Mouse (Mus musculus) thymus, postnatal 14 days (tissue): ENCODE data around the gene Unc13b.
A peak's percentile ranks its signal among the peaks of the same experiment; 100 is the strongest.

Source experiments
- DNase-seq: peaks from one replicate; pipeline ENCODE4 v3.0.0; 2021

Unc13b gene

DNA sequence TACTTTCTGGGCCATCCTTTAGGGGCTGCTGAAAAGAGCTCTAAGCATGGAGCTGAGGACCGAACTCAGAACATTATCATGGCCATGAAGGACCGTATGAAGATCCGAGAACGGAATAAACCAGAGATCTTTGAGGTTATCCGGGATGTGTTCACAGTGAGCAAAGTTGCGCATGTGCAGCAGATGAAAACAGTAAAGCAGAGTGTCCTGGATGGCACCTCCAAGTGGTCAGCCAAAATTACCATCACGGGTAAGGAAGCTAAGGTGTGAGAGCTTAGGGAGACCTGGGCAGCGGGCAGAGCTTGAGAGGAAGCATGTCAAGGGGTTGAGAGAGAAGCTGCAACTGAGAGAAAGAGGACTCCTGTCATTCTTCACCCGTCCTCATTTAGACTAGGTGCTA lies 178.1 kb downstream of the Unc13b start:
- no peak for DNase-seq

DNA sequence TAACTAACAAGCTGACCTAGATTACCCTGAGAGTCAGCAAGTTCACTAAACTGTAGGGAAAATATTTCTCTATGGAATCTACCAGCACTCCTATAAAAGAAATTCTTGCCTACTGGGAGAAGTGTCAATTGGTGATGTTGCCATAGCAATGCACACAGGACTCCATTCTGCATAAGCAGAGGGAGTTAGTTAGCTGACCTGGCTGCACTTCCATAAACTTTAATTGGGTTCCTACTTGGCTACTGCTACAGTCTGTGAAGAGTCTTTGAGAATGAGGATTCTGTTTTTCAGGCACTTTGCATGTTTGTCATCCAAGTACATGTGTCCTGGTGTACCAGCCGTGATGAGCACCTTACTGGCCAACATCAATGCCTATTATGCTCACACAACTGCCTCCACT lies 182.0 kb downstream of the Unc13b start:
- DNase-seq: no peak

DNA sequence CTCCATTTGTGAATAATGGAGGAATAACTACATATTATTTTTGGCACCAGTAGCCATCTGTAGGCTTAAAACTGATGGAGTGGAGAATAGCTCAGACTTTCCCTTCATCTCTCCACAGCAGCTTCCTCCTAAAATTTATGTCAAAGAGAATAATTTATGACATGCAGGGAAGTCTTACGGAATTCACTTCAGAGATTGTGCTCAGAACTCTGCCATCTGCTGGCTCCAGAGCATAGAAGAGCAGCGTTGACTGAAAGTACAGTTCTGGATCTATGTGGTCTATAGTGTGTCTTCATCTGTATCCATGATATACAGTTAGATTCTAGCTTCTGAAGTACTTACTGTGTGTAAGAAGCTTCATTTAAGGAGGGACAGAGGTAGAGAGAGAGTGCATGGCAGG lies 185.3 kb downstream of the Unc13b start:
- no peak for DNase-seq

DNA sequence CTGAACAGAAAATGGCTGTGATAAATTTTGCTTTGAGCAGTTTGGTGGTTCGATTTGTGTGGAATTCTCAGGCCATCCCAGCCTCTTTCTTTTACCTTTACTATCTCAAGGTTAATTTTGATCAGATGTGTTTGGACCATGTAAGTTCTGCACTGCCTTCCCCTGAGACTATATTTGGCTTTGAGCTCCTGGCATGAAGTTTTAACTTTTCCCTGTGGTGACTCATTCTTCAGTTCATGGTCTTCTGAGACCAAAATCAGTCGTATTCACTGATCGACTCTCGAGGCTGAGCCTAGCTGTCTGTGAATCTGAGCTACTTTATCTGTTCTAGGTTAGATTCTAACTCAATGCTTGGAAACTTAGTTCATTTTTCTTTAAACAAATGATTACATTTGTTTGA lies 187.0 kb downstream of the Unc13b start:
- DNase-seq: no peak

DNA sequence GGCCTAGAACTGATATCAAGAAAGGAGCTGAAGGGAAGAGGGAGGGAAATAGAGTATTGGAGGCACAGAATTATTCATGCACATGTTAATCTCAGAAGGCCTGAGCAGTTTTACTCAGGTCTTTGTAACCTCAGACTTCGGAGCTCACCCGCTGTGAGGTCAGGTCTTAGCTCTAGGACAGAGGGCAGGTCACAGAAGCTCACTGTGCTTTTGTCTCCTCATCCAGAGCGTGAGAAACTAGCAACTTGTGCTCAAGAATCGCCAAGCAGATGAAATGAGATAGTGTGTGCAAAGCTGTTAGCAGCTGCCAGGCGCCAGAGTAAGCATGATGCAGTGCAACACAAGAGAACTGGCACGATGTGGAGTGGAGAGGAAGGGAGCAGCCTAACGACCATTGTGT lies 189.3 kb downstream of the Unc13b start:
- DNase-seq: no peak

DNA sequence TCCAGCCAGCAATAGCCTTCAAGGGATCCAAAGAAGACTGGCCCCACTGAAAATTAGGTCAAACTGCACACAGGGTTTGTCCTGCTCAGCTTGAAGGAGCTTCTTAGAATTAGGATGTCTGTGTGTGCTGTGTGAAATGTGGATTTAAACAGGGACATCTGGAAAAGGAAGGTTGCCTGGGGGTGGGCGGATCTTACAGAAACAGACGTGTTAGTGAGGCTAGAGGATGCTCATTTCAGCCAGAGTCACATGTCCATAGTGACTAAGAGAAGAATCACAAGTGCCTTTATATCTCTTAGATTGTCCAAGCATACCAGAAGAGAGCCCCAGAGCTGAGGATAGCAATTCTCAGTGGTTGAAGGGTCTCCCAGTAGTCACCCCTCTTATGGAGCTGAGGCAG lies 190.2 kb downstream of the Unc13b start:
- DNase-seq: no peak

DNA sequence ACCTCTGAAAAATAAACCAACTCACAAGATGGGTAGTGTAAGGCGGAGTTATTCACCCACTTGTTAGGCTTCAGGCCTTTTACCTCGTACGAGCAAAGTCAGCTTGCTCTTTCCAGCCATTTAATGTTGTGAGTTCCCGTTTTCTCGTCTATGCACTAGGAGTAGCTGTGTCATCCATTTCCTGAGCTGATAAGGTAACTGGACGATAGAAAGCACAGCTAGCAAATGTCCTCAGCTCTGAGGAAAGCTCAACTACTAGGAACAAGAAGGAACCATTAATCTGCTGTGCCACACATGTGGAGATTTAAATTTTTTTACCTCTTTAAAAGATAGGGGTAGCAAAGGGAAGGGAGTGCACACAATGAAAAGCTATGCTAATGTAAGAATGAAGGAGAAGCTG lies 192.5 kb downstream of the Unc13b start:
- DNase-seq: no peak

DNA sequence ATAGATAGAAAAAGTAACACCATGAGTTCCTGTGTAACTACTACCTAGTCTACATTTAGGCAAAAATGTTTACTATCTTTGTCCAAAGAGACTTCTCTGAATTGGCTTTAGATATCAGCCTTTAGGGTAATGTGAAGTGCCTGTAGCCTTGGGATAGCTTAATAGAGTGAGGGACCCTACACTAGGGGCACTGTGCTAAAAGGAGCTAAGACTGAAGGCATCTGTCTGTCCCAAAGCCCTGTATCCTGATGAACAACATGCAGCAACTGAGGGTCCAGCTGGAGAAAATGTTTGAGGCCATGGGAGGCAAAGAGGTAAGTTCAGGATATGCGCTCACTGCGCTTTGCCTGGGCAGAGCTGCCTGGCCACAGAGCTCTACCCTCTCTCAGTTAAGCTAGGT lies 198.3 kb downstream of the Unc13b start:
- no peak for DNase-seq

DNA sequence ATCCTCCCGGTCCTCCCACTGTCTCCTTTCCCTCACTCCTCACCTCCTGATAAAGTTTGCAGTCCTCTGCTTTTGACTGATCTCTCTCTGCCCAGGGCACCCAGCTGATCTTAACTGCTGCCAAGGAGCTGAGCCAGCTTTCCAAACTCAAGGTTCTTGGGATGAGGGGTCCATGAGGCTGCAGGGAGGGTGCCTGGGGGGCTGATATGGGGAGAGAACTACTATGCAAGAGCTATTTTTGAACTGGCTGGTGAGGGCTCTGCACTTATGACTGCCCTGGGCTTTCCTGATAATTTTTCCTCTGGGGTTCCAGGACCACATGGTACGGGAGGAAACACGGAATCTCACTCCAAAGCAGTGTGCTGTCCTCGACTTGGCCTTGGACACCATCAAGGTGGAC lies 199.8 kb downstream of the Unc13b start:
- DNase-seq: no peak

DNA sequence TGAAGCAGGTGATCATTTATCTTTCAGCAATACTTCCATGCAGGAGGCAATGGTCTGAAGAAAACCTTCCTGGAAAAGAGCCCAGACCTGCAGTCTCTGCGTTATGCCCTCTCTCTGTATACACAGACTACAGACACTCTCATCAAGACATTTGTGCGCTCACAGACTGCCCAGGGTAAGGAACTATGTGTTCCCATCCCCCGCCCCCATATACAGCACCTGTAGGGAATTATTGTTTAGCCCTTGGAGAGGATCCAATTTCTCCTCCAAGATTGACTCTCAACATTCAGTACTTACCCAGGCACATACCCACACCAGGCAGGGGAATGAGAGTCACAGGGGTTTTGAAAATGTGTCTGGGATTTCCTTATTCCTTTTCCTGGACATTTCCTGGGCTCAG lies 200.7 kb downstream of the Unc13b start:
- no peak for DNase-seq

DNA sequence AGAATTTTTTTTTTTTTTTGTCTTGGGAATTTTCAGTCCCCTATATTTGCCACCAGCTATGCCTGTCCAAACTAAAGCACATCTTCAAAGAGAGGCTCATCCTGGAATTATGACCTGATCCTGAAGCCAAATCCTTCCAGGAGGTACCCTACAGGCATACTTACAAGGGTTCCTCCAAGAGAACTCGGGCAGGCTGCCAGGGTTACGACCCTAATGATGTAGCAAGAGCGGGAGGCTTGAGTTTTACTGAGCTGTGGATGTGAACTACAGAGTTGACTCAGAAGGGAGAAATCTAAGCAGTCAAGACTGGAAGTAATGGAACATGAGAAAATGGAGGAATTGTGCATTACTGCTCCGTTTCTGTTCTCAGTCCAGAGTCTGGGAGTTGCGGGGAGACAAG lies 201.3 kb downstream of the Unc13b start:
- no peak for DNase-seq

DNA sequence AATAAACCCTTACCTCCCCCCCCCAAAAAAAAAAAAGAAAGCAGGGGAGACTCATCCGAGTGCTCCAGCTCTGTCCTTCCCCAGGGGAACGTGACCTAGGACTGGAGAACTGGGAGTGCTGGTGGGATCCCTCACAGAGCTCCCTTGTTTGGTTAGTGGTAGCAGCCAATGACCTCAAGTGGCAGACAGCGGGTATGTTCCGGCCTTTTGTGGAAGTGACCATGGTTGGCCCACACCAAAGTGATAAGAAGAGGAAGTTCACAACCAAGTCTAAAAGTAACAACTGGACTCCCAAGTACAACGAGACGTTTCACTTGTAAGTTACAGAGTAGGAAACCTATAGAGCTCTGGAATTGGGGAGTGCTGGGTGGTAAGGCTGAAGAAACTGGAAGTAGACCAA lies 204.1 kb downstream of the Unc13b start:
- DNase-seq: no peak

DNA sequence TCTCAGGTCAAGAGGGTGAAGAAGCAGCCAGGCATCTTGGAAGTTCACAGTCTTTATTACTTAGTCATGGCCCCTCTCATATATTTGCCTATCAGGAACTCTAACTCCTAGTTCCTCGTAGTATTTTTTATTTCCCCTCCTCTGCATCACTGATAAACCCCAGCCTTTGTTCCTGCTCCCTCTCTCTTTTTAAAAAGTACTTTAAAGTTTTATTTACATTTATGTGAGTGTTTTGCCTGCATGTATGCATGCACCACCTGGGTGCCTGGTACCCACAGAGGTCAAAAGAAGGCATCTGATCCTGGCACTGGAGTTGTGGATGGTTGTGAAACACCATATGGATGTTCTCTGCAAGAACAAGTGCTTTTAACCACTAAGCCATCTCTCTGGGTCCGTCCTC lies 207.4 kb downstream of the Unc13b start:
- DNase-seq: no peak

DNA sequence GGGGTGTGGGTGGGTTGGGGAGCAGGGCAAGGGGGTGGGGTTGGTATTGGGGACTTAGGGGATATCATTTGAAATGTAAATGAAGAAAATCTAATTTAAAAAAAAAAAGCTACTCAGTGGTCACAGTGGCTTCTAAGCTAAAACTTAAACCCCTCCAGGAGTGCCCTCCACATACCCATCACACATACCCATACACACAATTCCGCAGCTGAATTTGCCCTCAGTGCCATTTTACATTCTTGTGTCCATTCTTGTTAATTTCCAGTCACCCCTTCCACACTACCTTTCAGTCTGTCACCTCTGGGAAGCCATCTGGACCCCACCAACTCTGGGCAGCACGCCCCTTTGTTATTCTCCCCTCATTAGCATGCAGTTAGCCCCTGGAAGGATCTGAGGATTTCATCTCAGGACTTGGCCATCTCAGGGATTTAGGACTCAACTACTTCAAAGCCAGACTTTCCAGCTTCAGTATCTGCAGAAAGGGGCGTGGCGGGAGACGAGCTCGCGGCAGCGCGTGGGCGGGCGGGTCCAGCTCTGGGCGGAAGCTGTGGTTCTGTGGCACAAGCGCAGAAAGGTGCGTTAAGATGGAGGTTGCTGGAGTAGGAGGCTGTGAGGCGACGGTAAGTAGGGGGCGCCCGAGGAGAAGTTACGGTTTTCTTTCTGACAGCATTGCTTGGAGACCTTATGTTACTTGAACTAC lies 208.0 kb downstream of the Unc13b start, which contains the start of gene Atp8b5:
Gene Atp8b5 (plus strand): TSS at position 537 of the 700 bp plus-strand sequence.
- peak; percentile 73 for DNase-seq

DNA sequence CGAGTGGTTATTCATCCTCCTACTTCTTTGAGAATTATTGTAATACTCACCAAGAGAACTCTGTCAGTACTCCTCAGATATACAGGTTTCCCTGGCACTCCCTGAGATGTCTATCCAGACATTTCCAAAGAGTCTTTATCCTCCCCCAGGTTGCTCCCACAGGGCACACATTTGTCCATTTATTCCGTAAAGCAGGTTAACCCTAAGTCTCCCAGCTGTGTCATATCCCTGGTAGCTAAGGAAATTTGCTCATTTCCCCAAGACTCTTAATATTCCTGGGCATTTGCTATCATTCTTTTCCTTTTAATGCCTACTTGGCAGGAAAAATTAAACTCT lies 208.5 kb downstream of the Unc13b start:
- no peak for DNase-seq

DNA sequence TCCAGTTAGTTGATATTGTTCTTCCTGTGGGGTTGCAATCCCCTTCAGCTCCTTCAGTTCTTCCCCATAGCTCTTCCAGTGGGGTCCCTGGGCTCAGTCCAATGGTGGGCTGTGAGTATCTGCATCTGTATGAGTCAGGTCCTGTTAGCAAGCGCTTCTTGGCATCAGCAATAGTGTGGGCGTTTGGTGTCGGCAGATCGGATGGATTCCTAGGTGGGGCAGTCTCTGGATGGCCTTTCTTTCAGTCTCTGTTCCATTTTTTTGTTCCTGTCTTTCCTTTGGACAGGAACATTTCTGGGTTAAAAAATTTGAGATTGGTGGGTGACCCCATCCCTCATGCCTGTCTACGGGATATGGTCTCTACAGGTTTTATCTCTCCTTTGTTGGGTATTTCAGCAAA lies 226.7 kb downstream of the Unc13b start:
- DNase-seq: no peak

DNA sequence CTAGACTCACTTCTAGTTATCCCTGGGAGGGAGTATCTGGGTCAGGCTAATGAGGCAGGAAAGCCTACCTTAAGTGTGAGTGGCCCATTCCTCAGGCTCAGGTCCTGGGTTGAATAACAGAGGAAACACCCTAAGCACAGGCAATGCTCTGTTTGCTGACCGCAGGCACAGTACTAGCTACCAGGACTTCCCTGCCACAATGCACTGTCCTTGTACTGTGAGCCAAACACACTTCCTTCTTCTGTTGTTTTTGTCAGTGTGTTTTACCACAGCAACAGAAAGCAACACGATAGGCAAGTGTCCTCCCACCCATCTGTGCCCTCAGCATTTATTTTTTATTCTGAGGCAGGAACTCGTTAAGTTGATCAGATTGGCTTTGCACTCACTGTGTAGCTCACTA lies 228.6 kb downstream of the Unc13b start:
- DNase-seq: no peak

DNA sequence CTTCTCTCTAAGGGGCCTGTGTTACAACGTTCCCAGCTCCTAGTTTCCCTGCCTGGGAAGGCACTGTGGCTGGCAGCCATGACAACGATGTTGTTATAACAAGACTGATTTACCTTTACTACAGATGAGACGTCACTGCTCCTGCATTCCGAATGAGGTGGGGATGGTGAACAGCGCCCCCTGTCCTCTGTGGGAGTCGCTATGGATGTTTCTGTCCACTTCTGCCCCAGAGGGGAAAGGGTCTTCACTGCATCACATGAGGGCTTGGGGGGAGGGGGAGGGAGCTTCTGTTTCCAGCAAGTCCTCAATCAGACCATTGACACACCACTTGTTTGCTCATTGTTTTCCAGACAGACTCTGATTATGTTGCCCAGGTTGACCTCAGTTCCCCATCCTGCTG lies 235.2 kb downstream of the Unc13b start:
- DNase-seq: peak; percentile 4

DNA sequence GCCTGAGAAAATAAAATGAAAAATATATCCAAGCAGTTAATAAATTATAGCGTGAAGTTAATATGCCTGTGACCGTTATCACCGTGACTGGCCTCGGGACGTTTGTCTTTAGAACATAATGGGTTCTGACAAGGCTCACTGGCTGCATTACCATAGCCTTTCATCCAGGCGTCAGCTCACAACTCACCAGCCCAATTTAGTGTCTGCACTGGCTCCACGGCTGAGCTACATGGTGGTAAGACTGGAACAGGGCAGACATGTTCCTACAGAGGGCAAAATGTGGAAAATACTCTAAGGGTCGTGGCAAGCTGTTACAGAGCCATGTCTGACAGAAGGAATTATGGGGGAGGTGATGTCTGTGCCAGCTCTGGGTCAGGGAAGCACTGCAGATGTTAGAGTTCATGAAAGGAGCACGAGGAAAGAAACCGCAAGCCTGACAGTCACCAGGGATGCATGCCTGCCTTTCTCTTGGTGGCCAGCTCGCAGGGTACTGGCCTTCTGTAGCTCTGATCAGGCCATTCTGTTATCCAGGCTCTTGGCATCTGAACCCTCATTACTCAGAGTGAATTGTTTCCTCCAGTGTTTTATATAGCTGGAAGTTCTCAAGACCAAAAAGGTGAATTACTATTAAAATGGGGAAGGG lies 251.1 kb downstream of the Unc13b start:
- DNase-seq: no peak
